Mouse (Mus musculus) kidney, adult 2 months (tissue): ENCODE measurements around the gene B3galt1. TPM values are rescaled to one million over a fixed set of nuclear protein-coding genes. Genes with fewer than 3 reads are reported as not detected.

Experiments used
- DNase-seq: peaks from one replicate; pipeline ENCODE4 v3.0.0; 2021
- H3K27ac ChIP-seq: fragments of 200-500 bp; 2 replicates; pipeline ENCODE4 v1.5.1; 2012; ENCODE audit warnings: low read depth, low read length, control low read depth, inconsistent platforms; ENCODE audit not compliant: insufficient read depth
- H3K27me3 ChIP-seq: fragments of 200-500 bp; replicated peaks from 2 replicates; pipeline ENCODE4 v1.6.1; 2012; ENCODE audit warnings: mild to moderate bottlenecking, moderate library complexity, low read length, inconsistent platforms; ENCODE audit not compliant: control insufficient read depth, insufficient read depth
- H3K36me3 ChIP-seq: fragments of 200-500 bp; 2 replicates; pipeline ENCODE4 v1.6.1; 2012; ENCODE audit warnings: mild to moderate bottlenecking, moderate library complexity, low read length, inconsistent platforms; ENCODE audit not compliant: control insufficient read depth, insufficient read depth
- H3K4me1 ChIP-seq: fragments of 200-500 bp; 2 replicates; pipeline ENCODE4 v1.6.1; 2011; ENCODE audit warnings: low read length; ENCODE audit not compliant: control insufficient read depth, insufficient read depth
- H3K4me3 ChIP-seq: fragments of 200-500 bp; 2 replicates; pipeline ENCODE4 v1.5.1; 2011; ENCODE audit warnings: mild to moderate bottlenecking, low read depth, low read length, control low read depth; ENCODE audit not compliant: insufficient read depth
- CTCF ChIP-seq: fragments of 200-500 bp; conservative IDR thresholded peaks from 2 replicates; pipeline ENCODE4 v1.5.1; 2011; ENCODE audit warnings: low read depth, mild to moderate bottlenecking, control low read depth, low read length, moderate library complexity, mixed read lengths; ENCODE audit not compliant: insufficient read depth, insufficient read length
- POLR2A ChIP-seq: fragments of 200-500 bp; IDR thresholded peaks from one replicate; pipeline ENCODE4 v1.6.1; 2011; ENCODE audit warnings: low read depth, low read length, control low read depth
- WGBS: fragments of 180-500 bp; shearing (Covaris S2); methylation state at CpG from one replicate; pipeline ENCODE4 v1.1.7; 2018; 5-methylcytosine and 5-hydroxymethylcytosine counted together
- polyA plus RNA-seq: library from polyadenylated mRNA; depleted of rRNA; stranded (reverse); fragments of >200 nt; gene quantifications from 2 replicates; pipeline ENCODE4 v1.2.3, GENCODE M21; 2012

Gene B3galt1
- polyA plus RNA-seq, 1 experiment, result 0.23 TPM

DNA sequence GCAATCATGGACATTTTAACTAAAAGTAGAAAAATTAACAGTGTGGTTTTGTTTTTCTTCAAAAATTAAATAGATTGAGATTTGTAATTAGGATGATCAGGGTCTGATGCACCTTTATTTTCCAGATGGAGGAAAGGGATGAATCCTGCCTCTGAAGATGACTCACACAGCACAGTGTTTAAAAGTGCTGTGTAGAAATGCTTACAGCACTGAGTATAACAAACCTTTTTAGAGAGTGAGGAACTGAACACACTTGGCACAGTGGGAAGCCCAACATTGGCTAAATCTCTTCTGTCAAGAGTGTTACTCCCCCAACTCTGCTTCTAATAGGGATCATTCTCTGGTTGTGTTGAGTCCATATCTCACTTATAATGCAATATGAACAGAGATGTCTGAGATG is 57.2 kb downstream of the B3galt1 start:
- no peaks in the 10 kb centered on the region for H3K36me3 ChIP-seq
- no peaks in the 10 kb centered on the region for H3K4me1 ChIP-seq
- H3K27me3 ChIP-seq, result no peaks in the 10 kb centered on the region; the same call in 1 of the 2 replicates
- TF ChIP-seq CTCF (no peak), POLR2A (no peak)
- no peak for DNase-seq
- H3K27ac ChIP-seq, result no peak overlapping the region
- no peak overlapping the region for H3K4me3 ChIP-seq

DNA sequence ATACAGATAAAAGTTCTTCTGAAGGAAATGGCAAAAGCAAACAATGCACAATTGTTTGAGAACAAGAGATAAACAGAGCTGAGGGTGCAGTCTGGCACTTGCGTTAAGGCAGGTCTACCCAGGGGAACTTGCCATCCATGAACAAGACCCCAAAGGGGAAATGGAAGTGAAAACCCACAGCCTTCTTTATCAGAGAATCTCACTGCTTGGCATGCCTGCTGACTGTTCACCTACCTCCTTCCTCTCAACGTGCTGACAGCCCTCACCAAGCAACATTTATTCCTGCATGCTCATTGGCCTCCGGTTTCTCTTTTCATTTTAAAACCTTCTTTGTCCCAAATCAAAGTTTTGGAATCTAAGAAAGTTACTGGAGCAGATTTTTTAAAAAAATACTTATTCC is 62.0 kb downstream of the B3galt1 start:
- WGBS, result 58% methylated on average over 3 of the region's 3 CpGs
- Histone ChIP-seq H3K27ac (no peak overlapping the region), H3K36me3 (no peaks in the 10 kb centered on the region), H3K4me3 (no peak overlapping the region), H3K27me3 (no peaks in the 10 kb centered on the region), H3K4me1 (no peaks in the 10 kb centered on the region)
- DNase-seq, result no peak
- TF ChIP-seq CTCF (no peak), POLR2A (no peak)

DNA sequence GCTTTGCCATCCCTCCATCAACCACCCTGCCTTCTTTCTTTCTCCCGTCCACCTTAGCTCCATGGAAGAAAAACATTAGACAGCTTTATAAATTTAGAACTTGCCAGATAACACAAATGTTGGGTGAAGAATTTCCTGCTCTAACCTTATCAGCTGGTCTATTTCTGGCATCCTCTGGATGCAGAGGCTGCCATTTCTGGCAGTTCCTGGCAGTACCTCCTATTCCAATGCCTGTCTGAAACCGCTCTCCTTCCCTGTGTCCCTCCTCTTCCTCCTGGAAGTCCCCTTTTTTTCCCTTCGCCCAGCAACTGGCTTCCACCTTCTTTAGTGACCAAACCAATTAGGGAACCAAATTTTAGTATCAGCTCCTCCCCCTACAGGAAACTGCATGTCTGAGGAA is 62.6 kb downstream of the B3galt1 start:
- no peak overlapping the region for H3K27ac ChIP-seq
- TF ChIP-seq CTCF (no peak), POLR2A (no peak)
- DNase-seq, result no peak
- no peaks in the 10 kb centered on the region for H3K27me3 ChIP-seq
- H3K36me3 ChIP-seq, result no peaks in the 10 kb centered on the region
- WGBS, result 68% methylated on average over 3 of the region's 3 CpGs
- H3K4me3 ChIP-seq, result no peak overlapping the region
- no peaks in the 10 kb centered on the region for H3K4me1 ChIP-seq

DNA sequence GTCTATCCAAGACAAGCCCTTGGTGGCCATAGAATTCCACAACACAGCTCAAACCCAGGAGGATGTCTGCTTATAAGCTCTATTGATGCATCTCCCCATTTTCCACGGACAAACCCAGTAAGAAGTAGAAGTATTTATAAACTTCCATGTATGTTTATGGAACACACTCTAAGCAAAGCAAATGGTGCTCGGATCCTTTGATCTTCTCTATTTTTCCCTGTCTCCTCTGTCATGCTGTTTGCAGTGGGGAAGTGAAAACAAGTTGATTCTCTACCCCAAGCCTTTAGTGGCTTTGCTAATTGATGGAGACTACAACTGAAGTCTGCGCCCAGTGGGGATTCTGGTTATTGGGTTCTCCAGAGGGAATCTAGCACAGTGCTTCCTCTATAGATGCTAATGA is 89.2 kb downstream of the B3galt1 start:
- 71% methylated on average over 3 of the region's 3 CpGs for WGBS
- no peaks in the 10 kb centered on the region for H3K36me3 ChIP-seq
- no peaks in the 10 kb centered on the region for H3K27me3 ChIP-seq
- no peak overlapping the region for H3K27ac ChIP-seq
- TF ChIP-seq POLR2A, result no peak
- TF ChIP-seq CTCF, result no peak
- H3K4me3 ChIP-seq, result no peak overlapping the region
- DNase-seq, result no peak
- no peaks in the 10 kb centered on the region for H3K4me1 ChIP-seq

DNA sequence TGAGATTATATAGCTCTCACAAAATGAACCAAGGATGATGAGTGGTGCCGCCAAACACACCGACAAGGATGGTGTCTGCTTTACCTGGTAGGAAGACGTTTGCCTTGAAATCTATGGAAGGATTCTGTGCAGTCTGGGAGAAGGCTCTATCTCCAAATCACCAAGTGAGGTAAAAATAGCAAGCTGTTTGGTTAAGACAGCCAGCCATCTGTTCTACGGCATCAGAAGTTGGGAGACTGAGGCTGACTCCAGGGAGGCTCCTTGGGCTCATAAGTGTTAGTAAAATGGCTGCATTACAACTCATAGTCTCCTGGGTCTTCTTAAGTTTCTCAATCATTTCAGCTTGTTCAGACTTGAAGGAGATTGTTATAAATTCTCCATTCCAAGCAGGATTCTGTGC is 91.7 kb downstream of the B3galt1 start:
- no peak for DNase-seq
- H3K4me1 ChIP-seq, result no peaks in the 10 kb centered on the region
- no peak overlapping the region for H3K4me3 ChIP-seq
- TF ChIP-seq CTCF (no peak), POLR2A (no peak)
- H3K27ac ChIP-seq, result no peak overlapping the region
- 89% methylated on average over 4 of the region's 4 CpGs for WGBS
- H3K36me3 ChIP-seq, result no peaks in the 10 kb centered on the region
- H3K27me3 ChIP-seq, result no peaks in the 10 kb centered on the region

DNA sequence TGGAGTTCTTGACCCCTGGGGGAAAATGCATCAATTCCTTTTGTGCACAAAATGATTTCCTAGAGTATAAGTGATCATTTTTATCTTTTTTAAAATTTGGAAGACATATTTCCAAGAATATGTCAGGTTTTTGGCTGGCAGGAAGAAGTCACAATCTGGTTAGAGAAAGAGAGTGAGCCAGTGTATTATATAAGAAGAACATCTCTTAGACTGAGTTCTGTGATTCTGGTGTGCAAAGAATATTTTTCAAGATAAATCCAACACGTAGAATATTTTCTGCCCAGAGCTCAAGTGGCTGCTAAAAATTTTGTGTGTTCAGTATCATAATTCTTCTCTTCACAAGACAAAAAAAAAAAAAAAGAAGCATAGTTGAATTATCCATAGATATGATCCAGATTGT is 92.4 kb downstream of the B3galt1 start:
- TF ChIP-seq CTCF (no peak), POLR2A (no peak)
- 80% methylated on average over 1 of the region's 1 CpGs for WGBS
- no peak overlapping the region for H3K4me3 ChIP-seq
- no peaks in the 10 kb centered on the region for H3K36me3 ChIP-seq
- DNase-seq, result no peak
- no peak overlapping the region for H3K27ac ChIP-seq
- no peaks in the 10 kb centered on the region for H3K27me3 ChIP-seq
- H3K4me1 ChIP-seq, result no peaks in the 10 kb centered on the region

DNA sequence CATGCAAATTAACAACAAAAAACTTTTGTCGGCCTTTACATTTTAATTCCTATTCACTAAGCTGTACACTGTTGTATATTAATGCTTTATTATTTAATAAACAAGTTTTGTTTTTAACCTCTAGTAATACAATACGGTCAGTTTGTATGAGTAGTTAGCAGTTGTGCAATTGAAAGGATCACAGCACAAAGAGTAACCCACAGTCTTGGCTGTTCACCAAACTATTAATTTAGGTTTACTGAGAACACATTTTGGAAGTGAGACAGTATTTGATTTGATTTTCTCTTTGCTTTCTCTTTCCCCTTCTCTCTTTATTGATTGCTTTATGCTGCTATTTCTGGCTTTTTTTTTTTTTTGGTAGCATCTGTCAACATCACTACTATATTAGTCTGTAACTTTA is 106.0 kb downstream of the B3galt1 start:
- Histone ChIP-seq H3K27ac (no peak overlapping the region), H3K4me1 (no peaks in the 10 kb centered on the region), H3K36me3 (no peaks in the 10 kb centered on the region), H3K27me3 (no peaks in the 10 kb centered on the region), H3K4me3 (no peak overlapping the region)
- WGBS, result 77% methylated on average over 2 of the region's 2 CpGs
- DNase-seq, result no peak
- TF ChIP-seq CTCF, result no peak
- no peak for TF ChIP-seq POLR2A

DNA sequence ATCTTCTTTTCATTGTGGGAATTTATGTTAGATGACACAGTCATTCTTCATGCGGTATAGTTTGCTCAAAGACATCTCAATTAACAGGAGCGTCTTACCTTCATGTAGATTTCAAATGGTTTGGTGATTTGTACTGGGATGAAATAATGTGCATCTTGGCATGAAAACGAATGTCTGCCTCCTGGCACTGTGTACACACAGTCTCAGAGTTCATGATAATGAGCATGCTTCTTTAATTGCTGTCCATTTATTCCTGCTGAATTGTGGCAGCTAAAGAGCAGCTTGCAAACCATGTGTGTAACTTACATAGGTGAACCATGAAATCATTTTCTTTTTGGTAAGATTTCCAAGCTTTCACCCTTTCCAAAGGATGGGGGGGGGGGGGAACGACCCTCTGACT is 112.0 kb downstream of the B3galt1 start:
- Histone ChIP-seq H3K27me3 (no peaks in the 10 kb centered on the region), H3K4me1 (no peaks in the 10 kb centered on the region), H3K27ac (no peak overlapping the region), H3K4me3 (no peak overlapping the region), H3K36me3 (no peaks in the 10 kb centered on the region)
- no peak for TF ChIP-seq POLR2A
- TF ChIP-seq CTCF, result no peak
- 69% methylated on average over 4 of the region's 4 CpGs for WGBS
- DNase-seq, result no peak
